Mouse (Mus musculus) forebrain, embryonic 16.5 days (tissue): ENCODE measurements around the gene Nlgn1. TPM values are rescaled to one million over a fixed set of nuclear protein-coding genes. Genes with fewer than 3 reads are reported as not detected.
A peak's percentile ranks its signal among the peaks of the same experiment; 100 is the strongest.

Source experiments
- ATAC-seq: fragments of 200-750 bp; cut with Nextera tagmentation; 2 replicates; pipeline ENCODE4 v1.8.0; 2017; ENCODE audit warnings: mild to moderate bottlenecking, moderate library complexity
- H3K27ac ChIP-seq: fragments of 300-500 bp; sonication (generic); 2 replicates; pipeline ENCODE4 v1.5.1; 2014; ENCODE audit warnings: low read length, control low read depth
- H3K27me3 ChIP-seq: fragments of 300-500 bp; sonication (generic); replicated peaks from 2 replicates; pipeline ENCODE4 v1.6.1; 2014; ENCODE audit warnings: low read length; ENCODE audit not compliant: control insufficient read depth, insufficient read depth
- H3K36me3 ChIP-seq: fragments of 300-500 bp; sonication (generic); 2 replicates; pipeline ENCODE4 v1.6.1; 2014; ENCODE audit not compliant: control insufficient read depth, insufficient read depth
- H3K4me1 ChIP-seq: fragments of 300-500 bp; sonication (generic); replicated peaks from 2 replicates; pipeline ENCODE4 v1.6.1; 2014; ENCODE audit warnings: low read length; ENCODE audit not compliant: control insufficient read depth, insufficient read depth
- H3K4me2 ChIP-seq: fragments of 300-500 bp; sonication (generic); 2 replicates; pipeline ENCODE4 v1.6.1; 2014; ENCODE audit warnings: mild to moderate bottlenecking, low read length, control low read depth
- H3K4me3 ChIP-seq: fragments of 300-500 bp; sonication (generic); replicated peaks from 2 replicates; pipeline ENCODE4 v1.5.1; 2014; ENCODE audit warnings: mild to moderate bottlenecking, low read length, control low read depth
- H3K9ac ChIP-seq: fragments of 300-500 bp; sonication (generic); replicated peaks from 2 replicates; pipeline ENCODE4 v1.6.1; 2014; ENCODE audit warnings: low read depth, low read length, control low read depth
- H3K9me3 ChIP-seq: fragments of 300-500 bp; sonication (generic); 2 replicates; pipeline ENCODE4 v1.6.1; 2016; ENCODE audit warnings: low read length; ENCODE audit not compliant: control insufficient read depth
- WGBS: fragments of 180-500 bp; shearing (Covaris S2); extraction: QIAGEN DNeasy Blood & Tissue Kit; methylation state at CpG from one replicate; pipeline ENCODE4 v1.1.7; 2014; 5-methylcytosine and 5-hydroxymethylcytosine counted together
- polyA plus RNA-seq: library from polyadenylated mRNA; unstranded; fragments of >200 nt; fragmentation: Nextera tagmentation; extraction: Ambion mirVana; gene quantifications from 2 replicates; pipeline ENCODE4 v1.2.1, GENCODE M21; 2015

Gene Nlgn1
- polyA plus RNA-seq, result 32.4 and 33.8 TPM in 2 replicates

DNA sequence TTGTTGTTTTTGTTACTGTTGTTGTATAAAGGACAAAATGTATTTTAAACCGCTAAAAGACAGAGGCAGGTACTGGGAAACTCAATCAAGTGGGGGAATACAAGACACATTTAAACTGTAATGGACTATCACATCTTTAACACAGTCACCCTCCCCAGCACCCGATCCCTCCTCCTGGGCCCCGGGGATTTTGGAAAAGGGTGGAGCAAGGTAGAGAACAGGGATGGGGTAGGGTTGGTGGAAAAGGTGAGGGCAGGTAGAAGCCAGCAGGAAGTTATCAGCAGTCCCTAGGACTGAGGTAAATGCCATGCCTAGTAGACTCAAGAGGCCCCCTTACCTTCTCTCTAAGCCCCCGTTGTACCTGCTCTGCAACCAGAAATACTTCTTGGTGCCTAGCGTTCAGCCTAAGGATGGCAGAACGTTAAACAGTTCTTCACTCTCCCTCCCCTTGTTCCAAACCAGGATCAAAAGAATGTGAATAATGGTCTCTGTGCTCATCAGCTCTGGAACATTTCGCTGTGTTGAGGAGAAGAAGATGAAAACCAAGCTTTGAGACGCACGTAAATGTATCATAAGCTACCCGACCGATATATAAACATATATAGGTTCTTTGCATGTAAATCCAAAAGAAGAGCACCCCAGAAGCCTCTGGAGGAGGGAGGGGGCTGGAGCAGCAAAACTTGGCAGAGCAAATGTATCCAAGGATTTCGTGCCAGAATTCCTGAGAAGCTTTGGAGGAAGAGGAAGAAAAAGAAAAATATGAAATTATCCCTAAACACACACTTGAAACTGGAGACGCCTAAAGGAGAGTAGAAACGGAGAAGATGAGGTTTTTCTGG lies at the start of gene Nlgn1:
TSS of gene Nlgn1 (minus strand) at position 61 of the 839 bp plus-strand sequence.
- H3K4me1 ChIP-seq, result peaks cover 10% of the 10 kb centered on the region
- no peaks in the 10 kb centered on the region for H3K36me3 ChIP-seq
- no peaks in the 10 kb centered on the region for H3K9me3 ChIP-seq
- H3K4me3 ChIP-seq, result peak within 1 kb of the TSS; percentile 63
- peak within 1 kb of the TSS; percentile 85 for H3K9ac ChIP-seq
- peak within 1 kb of the TSS; percentile 78 for H3K27ac ChIP-seq
- H3K27me3 ChIP-seq, result no peaks in the 10 kb centered on the region
- peak within 1 kb of the TSS; percentile 93 for H3K4me2 ChIP-seq
- ATAC-seq, result 0 out of 2 replicates have a peak, but pooled peaks have one; percentile 1
- WGBS, result under 1% methylated on average over 14 of the region's 14 CpGs

DNA sequence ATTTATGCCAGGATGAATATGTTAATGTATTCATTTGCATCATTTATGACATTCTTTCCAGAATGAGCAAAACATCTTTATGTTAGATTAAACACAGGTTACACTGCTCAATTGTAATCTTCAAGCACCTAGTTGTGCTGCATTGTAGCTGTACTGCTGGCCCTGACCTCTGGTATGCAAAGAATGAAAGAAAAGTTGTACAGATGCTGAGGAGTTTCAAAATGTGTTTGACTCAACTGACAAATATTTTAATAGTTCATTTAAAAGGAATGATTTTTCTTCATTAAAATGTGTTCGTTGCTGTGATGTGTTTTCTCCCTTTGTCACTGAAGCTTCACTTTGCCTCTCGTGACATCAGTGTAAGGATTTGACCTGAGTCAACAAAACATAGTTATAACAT lies 46.0 kb upstream of the Nlgn1 start:
- H3K4me3 ChIP-seq, result no peak overlapping the region
- H3K9me3 ChIP-seq, result no peaks in the 10 kb centered on the region
- no peaks in the 10 kb centered on the region for H3K36me3 ChIP-seq
- no peak overlapping the region for H3K27ac ChIP-seq
- H3K4me2 ChIP-seq, result no peak overlapping the region
- WGBS, result 68% methylated on average over 2 of the region's 2 CpGs
- ATAC-seq, result no peak
- no peaks in the 10 kb centered on the region for H3K4me1 ChIP-seq
- no peak overlapping the region for H3K9ac ChIP-seq
- no peaks in the 10 kb centered on the region for H3K27me3 ChIP-seq

DNA sequence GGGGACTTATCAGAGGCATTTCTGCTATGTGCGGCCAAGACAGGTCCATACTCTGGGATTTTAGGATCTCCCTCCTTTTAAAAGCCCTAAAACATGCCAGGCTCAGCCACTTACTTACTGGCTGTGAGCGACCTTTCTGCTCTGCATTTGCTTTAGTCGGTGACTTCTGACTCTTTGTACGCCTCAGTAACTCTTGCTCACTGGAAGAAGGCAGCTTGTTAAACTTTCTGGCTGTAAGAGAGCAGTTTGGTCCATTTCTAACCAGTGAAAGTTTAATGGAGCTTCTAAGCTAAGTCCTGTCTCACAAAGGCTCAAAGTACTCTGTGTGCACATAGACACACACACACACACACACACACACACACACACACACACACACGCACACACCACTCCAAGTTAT lies 22.8 kb upstream of the Nlgn1 start:
- H3K4me1 ChIP-seq, result no peaks in the 10 kb centered on the region
- ATAC-seq, result no peak
- WGBS, result 82% methylated on average over 5 of the region's 5 CpGs
- H3K27me3 ChIP-seq, result no peaks in the 10 kb centered on the region
- no peak overlapping the region for H3K27ac ChIP-seq
- no peaks in the 10 kb centered on the region for H3K9me3 ChIP-seq
- H3K4me3 ChIP-seq, result no peak overlapping the region
- no peak overlapping the region for H3K9ac ChIP-seq
- H3K4me2 ChIP-seq, result no peak overlapping the region
- H3K36me3 ChIP-seq, result no peaks in the 10 kb centered on the region

DNA sequence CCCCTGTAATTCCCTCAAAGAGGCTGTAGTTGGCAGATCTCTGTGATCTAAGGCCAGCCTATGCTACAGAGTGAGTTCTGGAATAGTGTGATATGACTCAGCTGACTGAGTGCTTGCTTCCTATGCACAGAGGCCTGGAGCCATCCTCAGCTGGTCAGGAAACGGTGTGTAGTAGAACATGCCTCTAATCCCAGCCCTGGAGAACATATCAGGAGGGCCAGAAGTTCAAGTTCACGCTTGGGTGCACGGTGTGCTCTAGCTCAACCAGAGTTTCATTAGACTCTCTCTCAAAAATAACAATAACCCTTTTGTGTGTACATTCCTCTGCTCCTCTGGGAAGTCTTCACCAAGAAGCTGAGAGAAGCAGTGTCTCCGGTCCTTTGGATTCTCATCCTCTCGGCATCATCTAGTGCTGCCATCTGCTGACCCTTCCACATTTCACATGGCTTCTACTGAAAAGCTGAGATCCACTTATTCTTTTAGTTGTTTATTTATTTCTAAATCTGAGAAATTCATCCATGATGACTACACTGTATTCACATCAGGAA lies 22.3 kb upstream of the Nlgn1 start:
- H3K9me3 ChIP-seq, result no peaks in the 10 kb centered on the region
- no peak overlapping the region for H3K27ac ChIP-seq
- no peaks in the 10 kb centered on the region for H3K4me1 ChIP-seq
- H3K27me3 ChIP-seq, result no peaks in the 10 kb centered on the region
- no peak for ATAC-seq
- no peak overlapping the region for H3K9ac ChIP-seq
- H3K36me3 ChIP-seq, result no peaks in the 10 kb centered on the region
- 82% methylated on average over 5 of the region's 5 CpGs for WGBS
- H3K4me2 ChIP-seq, result no peak overlapping the region
- H3K4me3 ChIP-seq, result no peak overlapping the region

DNA sequence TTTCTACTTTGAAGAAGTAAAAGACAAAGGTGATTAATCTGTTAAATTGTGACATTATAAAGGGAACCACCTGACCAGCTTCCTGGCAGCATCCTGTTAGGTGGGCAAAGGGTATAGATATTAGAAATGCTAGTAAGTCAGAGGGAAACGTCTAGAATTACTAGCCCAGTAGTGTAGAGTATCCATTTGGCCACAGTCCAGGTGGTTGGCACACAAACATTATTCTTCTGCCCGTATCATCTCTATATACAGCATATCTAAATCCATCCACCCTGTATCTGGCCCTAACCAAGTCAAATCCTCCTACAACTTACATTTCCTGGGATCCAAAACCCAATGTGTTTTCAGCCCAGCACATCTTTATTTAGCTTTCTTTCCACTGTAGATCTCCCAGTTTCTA lies 5.2 kb upstream of the Nlgn1 start:
- no peak overlapping the region for H3K4me3 ChIP-seq
- no peak overlapping the region for H3K9ac ChIP-seq
- no peak overlapping the region for H3K27ac ChIP-seq
- peaks cover 8% of the 10 kb centered on the region for H3K4me1 ChIP-seq
- 72% methylated on average over 2 of the region's 2 CpGs for WGBS
- ATAC-seq, result no peak
- no peaks in the 10 kb centered on the region for H3K9me3 ChIP-seq
- H3K4me2 ChIP-seq, result no peak overlapping the region
- H3K36me3 ChIP-seq, result no peaks in the 10 kb centered on the region
- no peaks in the 10 kb centered on the region for H3K27me3 ChIP-seq

DNA sequence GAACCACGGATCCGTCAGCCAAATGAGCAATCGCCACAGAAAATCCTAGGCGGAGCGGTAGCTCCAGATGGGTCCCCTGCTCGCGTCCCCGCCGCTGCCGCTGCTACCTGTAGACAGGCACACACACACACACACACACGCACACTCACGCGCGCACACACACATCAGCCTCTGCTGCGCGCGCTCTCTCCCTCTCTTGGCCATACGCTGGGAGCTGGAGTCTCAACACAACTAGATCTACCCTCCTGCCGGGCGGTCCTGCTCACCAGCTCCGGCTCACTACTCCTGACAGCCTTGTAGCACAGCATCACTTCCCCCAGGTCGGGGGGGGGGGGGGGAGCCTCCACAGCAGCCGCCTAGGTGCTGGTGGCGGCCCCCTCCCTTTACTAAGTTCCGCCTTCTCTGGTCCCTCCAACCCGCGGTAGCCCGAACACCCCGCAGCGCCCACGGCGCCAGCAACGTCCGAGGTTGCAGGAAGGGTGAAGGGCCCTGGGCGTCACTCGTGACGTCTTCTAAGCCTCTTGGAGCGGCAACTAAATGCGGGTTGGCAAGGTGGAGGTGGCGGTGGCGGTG lies 1.1 kb upstream of the Nlgn1 start:
- Histone ChIP-seq H3K27me3 (no peaks in the 10 kb centered on the region), H3K9me3 (no peaks in the 10 kb centered on the region), H3K4me2 (peak overlapping the region; percentile 93), H3K9ac (peak overlapping the region; percentile 74), H3K4me1 (peaks cover 10% of the 10 kb centered on the region), H3K36me3 (no peaks in the 10 kb centered on the region), H3K27ac (peak overlapping the region; percentile 37; the same call in 1 of the 2 replicates), H3K4me3 (peak overlapping the region; percentile 63)
- under 1% methylated on average over 34 of the region's 41 CpGs for WGBS
- peak; percentile 59 for ATAC-seq

DNA sequence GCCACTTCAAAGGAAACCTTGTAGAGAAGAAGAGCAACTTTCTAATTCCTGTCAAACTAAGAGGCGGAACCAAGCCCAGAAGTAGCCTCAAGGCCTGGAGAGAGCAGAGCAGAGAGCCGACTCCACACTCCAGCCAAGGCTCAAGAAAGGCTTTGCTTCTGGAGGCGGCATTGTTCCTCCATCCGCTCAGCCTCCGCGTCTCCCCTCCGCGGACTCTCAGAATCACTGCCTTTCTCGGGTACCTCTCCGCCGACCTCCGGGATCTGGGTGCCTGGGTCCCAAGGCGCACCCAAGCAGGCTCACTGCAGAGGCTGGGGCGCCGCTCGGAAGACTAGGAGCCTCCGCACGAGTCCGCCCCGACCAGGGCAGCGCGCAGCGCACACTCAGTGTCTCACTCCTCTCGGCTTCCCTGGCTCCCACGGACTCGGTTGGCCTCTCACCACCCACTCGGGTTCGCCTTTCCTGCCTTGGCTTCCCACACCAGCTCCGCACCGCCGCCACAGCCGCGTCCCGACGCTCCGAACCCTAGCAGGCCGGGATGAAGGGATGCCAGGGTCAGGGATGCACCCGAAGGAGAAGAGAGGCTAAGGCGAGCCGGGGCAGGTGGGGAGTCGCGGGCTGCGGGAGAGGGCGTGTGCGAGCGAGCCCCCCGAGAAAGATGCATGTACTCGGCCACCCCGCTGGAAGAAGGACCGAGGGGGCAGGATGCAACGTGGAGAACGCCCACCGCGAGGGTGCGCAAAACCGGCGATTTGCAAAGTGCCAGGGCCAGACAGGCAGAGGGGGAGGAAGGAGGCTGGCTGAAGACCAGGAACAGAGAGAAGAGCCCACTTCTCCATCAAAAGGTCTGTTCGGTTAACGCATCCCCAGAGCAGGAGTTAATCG lies 841 bp downstream of the Nlgn1 start:
- Histone ChIP-seq H3K4me1 (peaks cover 10% of the 10 kb centered on the region), H3K27ac (peak overlapping the region; percentile 78), H3K4me3 (peak overlapping the region; percentile 63), H3K9ac (peak overlapping the region; percentile 85), H3K36me3 (no peaks in the 10 kb centered on the region), H3K4me2 (peak overlapping the region; percentile 93), H3K27me3 (no peaks in the 10 kb centered on the region), H3K9me3 (no peaks in the 10 kb centered on the region)
- peak; percentile 82 for ATAC-seq
- under 1% methylated on average over 60 of the region's 60 CpGs for WGBS

DNA sequence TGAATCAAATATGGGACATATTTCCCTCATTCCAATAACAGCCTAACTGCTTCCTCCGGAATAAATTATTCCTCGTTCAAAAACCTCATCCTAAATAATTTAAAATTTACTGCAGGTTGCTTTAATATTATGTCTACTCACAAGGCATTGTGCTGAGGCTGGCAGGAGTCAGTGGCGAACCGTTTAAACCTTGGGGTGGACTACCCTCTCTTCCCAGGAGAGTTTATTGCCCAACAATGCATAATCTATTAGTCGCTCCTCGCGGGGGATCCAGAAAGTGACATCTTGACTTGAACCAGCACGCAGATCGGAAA lies 1.4 kb downstream of the Nlgn1 start:
- H3K9me3 ChIP-seq, result no peaks in the 10 kb centered on the region
- ATAC-seq, result peak; percentile 21
- peak overlapping the region; percentile 63 for H3K4me3 ChIP-seq
- 4% methylated on average over 9 of the region's 9 CpGs for WGBS
- H3K27ac ChIP-seq, result peak overlapping the region; percentile 78
- H3K27me3 ChIP-seq, result no peaks in the 10 kb centered on the region
- H3K9ac ChIP-seq, result peak overlapping the region; percentile 85
- no peaks in the 10 kb centered on the region for H3K36me3 ChIP-seq
- peak overlapping the region; percentile 93 for H3K4me2 ChIP-seq
- peaks cover 10% of the 10 kb centered on the region for H3K4me1 ChIP-seq

DNA sequence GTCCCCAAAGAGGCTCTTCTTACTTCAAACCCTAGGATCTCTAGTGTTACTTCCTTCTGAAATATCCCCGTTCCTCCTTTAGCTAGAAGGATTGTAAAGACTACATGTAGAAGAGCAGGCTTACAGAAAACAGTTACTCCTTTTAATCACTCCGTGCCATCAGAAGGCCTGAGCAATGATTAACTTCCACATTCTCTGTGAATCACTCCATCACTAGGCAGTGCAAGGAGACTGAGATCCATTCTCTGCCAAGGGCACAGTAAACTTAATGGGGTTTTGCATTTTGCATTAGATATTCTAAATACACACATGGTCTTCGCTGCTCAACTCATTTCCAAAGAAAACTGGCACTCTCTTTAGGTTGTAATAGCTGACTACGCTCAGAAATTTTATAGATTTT lies 2.2 kb downstream of the Nlgn1 start:
- H3K9ac ChIP-seq, result no peak overlapping the region
- ATAC-seq, result no peak

More for the DNA sequence above, 2.2 kb downstream of the Nlgn1 start:
- peak overlapping the region; percentile 41 for H3K4me2 ChIP-seq
- H3K27me3 ChIP-seq, result no peaks in the 10 kb centered on the region
- peaks cover 10% of the 10 kb centered on the region for H3K4me1 ChIP-seq
- no peak overlapping the region for H3K27ac ChIP-seq
- WGBS, result 60% methylated on average over 4 of the region's 4 CpGs
- H3K4me3 ChIP-seq, result peak overlapping the region; percentile 36
- H3K9me3 ChIP-seq, result no peaks in the 10 kb centered on the region
- H3K36me3 ChIP-seq, result no peaks in the 10 kb centered on the region
